Comparison of ENCODE assay signal across 24 mouse cellular contexts in genomic region chr9:20411460-20411859, GRCm38 (mm10).
"Had no signal": no experiment of that assay in that cellular context is flagged by ENCODE, and none has a peak within 500 bp of the region (broad histone marks: within the 10 kb centered on the region; RNA-seq: fewer than 3 reads in every experiment).

No protein-coding gene starts in this region.

- H3K9ac ChIP-seq: heart, embryonic 12.5 days; hindbrain, embryonic 12.5 days; hindbrain, embryonic 14.5 days; kidney, embryonic 15.5 days; limb, embryonic 12.5 days; liver, embryonic 13.5 days; liver, embryonic 15.5 days had no signal

- H3K4me2 ChIP-seq: heart, embryonic 12.5 days; hindbrain, embryonic 12.5 days; hindbrain, embryonic 14.5 days; kidney, embryonic 15.5 days; limb, embryonic 12.5 days; liver, embryonic 11.5 days; liver, embryonic 13.5 days; liver, embryonic 15.5 days had no signal

- ATAC-seq: hindbrain, postnatal 0 days; intestine, embryonic 16.5 days had no signal

- H3K9me3 ChIP-seq: heart, embryonic 10.5 days; heart, embryonic 12.5 days; hindbrain, embryonic 10.5 days; hindbrain, embryonic 12.5 days; kidney, embryonic 15.5 days; limb, embryonic 10.5 days; limb, embryonic 12.5 days; liver, embryonic 13.5 days; liver, embryonic 15.5 days had no signal

- H3K27me3 ChIP-seq: heart, embryonic 12.5 days; hindbrain, embryonic 12.5 days; kidney, embryonic 15.5 days; limb, embryonic 12.5 days; liver, embryonic 13.5 days; liver, embryonic 15.5 days had no signal

- H3K4me3 ChIP-seq: heart, embryonic 10.5 days; heart, embryonic 12.5 days; hindbrain, embryonic 10.5 days; hindbrain, embryonic 12.5 days; kidney, embryonic 15.5 days; limb, embryonic 10.5 days; limb, embryonic 12.5 days; liver, embryonic 13.5 days; liver, embryonic 15.5 days had no signal

- DNase-seq: gastrocnemius, postnatal 10 days; gastrocnemius, postnatal 25 days; heart, postnatal 10 days; heart, postnatal 4 days; kidney, adult 11 months; kidney, postnatal 14 days; kidney, postnatal 36 days; layer of hippocampus, adult 9-11 months; layer of hippocampus, postnatal 36 days; liver; liver, embryonic 13.5 days had no signal

- H3K36me3 ChIP-seq: heart, embryonic 10.5 days; heart, embryonic 12.5 days; hindbrain, embryonic 10.5 days; hindbrain, embryonic 12.5 days; kidney, embryonic 15.5 days; limb, embryonic 10.5 days; limb, embryonic 12.5 days; liver, embryonic 13.5 days; liver, embryonic 15.5 days had no signal

- H3K4me1 ChIP-seq: heart, embryonic 10.5 days; heart, embryonic 12.5 days; hindbrain, embryonic 10.5 days; hindbrain, embryonic 12.5 days; kidney, embryonic 15.5 days; limb, embryonic 10.5 days; limb, embryonic 12.5 days; liver, embryonic 13.5 days; liver, embryonic 15.5 days had no signal

- H3K27ac ChIP-seq: heart, embryonic 10.5 days; hindbrain, embryonic 10.5 days; hindbrain, embryonic 12.5 days; hindbrain, embryonic 14.5 days; hindbrain, postnatal 0 days; kidney, embryonic 15.5 days; kidney, postnatal 0 days; limb, embryonic 10.5 days; limb, embryonic 12.5 days; liver, embryonic 13.5 days; liver, embryonic 15.5 days had no signal
